Mouse (Mus musculus) intestine, embryonic 15.5 days (tissue): ENCODE measurements at regions not wholly inside any gene's neighbourhood (a gene's known extent, or its start where the extent isn't known, plus 50 kb on each side); places are given as distances from the start of the nearest gene placed in this dataset.

ENCODE experiments used
- ATAC-seq: fragments of 200-750 bp; cut with Nextera tagmentation; 2 replicates; pipeline ENCODE4 v1.8.0; 2017; ENCODE audit warnings: moderate TSS enrichment, moderate library complexity
- H3K27ac ChIP-seq: fragments of 300-500 bp; sonication (generic); 2 replicates; pipeline ENCODE4 v1.5.1; 2015; ENCODE audit warnings: mild to moderate bottlenecking, inconsistent platforms
- H3K27me3 ChIP-seq: fragments of 300-500 bp; sonication (generic); replicated peaks from 2 replicates; pipeline ENCODE4 v1.6.1; 2015; ENCODE audit warnings: inconsistent platforms
- H3K36me3 ChIP-seq: fragments of 300-500 bp; sonication (generic); 2 replicates; pipeline ENCODE4 v1.6.1; 2015; ENCODE audit warnings: inconsistent platforms
- H3K4me1 ChIP-seq: fragments of 300-500 bp; sonication (generic); replicated peaks from 2 replicates; pipeline ENCODE4 v1.6.1; 2015; ENCODE audit warnings: inconsistent platforms
- H3K4me2 ChIP-seq: fragments of 300-500 bp; sonication (generic); replicated peaks from 2 replicates; pipeline ENCODE4 v1.6.1; 2015; ENCODE audit warnings: mild to moderate bottlenecking, inconsistent platforms
- H3K4me3 ChIP-seq: fragments of 300-500 bp; sonication (generic); replicated peaks from 2 replicates; pipeline ENCODE4 v1.5.1; 2015; ENCODE audit warnings: inconsistent platforms
- H3K9ac ChIP-seq: fragments of 300-500 bp; sonication (generic); 2 replicates; pipeline ENCODE4 v1.6.1; 2015; ENCODE audit warnings: inconsistent platforms
- H3K9me3 ChIP-seq: fragments of 300-500 bp; sonication (generic); 2 replicates; pipeline ENCODE4 v1.6.1; 2016; ENCODE audit warnings: inconsistent platforms
- WGBS: fragments of 180-500 bp; shearing (Covaris S2); methylation state at CpG from one replicate; pipeline ENCODE4 v1.1.7; 2015; 5-methylcytosine and 5-hydroxymethylcytosine counted together

DNA sequence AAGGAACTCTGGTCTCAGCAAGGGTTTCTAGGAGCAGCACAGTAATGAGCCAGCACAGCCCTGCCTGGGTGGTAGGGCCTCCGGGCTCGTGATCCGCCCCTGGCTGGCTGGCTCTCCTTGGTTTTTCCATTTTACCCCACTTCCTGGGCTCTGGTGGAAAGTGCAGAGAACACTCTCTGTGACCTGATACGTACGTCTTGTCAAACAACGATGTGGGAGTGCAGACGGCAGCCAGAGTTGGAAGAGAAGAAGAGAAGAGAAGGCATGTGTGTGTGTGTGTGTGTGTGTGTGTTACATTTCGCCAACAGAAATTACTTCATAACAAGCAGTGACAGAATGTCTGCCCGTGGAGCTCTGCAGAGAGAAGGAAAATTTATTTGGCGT lies 97.2 kb upstream of the Map4k3 start:
- H3K4me1 ChIP-seq: peaks cover 26% of the 10 kb centered on the region
- peak overlapping the region; percentile 31; the same call in 1 of the 2 replicates for H3K4me2 ChIP-seq
- ATAC-seq: peak; percentile 84
- no peaks in the 10 kb centered on the region for H3K27me3 ChIP-seq
- H3K9ac ChIP-seq: no peak overlapping the region
- H3K4me3 ChIP-seq: no peak overlapping the region
- 19% methylated on average over 10 of the region's 10 CpGs for WGBS
- H3K27ac ChIP-seq: peak overlapping the region; percentile 83
- H3K9me3 ChIP-seq: no peaks in the 10 kb centered on the region
- no peaks in the 10 kb centered on the region for H3K36me3 ChIP-seq

DNA sequence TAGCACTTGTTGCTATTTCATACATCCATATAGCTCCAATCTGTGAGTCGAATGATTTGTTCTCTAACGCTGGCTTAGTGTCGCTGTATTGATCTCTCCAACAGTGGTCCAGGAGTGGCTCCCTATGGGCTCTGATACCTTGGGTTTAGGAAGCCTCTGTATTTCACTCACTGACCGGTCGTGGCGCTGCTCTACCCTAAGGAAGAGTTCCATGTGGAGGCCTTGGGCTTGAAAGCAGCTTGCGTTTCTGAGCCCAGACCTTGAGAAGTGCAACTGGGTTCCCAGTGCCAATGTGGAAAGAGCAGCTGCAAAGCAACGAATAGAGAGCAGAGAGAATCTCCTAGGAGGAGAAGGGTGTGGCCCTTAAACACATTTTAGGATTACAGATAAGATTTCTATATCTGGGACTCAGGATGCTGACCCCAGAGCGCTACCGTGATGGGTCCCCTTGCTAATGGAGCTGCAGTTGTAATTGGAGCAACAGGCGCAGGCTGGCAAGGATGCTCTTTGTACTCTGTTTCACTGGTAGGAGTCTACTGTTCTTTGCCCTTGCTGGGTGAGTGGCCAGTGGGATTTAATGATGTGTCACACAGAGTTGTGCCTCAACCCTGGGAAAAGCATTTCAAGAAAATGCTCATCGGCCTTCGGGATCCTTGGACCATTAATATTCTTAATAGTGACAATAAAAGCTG lies 96.7 kb upstream of the Map4k3 start:
- Histone ChIP-seq H3K4me1 (peaks cover 26% of the 10 kb centered on the region), H3K9ac (no peak overlapping the region), H3K9me3 (no peaks in the 10 kb centered on the region), H3K36me3 (no peaks in the 10 kb centered on the region), H3K27me3 (no peaks in the 10 kb centered on the region), H3K4me3 (no peak overlapping the region), H3K27ac (peak overlapping the region; percentile 83), H3K4me2 (peak overlapping the region; percentile 31; the same call in 1 of the 2 replicates)
- 67% methylated on average over 13 of the region's 13 CpGs for WGBS
- peak; percentile 60 for ATAC-seq

DNA sequence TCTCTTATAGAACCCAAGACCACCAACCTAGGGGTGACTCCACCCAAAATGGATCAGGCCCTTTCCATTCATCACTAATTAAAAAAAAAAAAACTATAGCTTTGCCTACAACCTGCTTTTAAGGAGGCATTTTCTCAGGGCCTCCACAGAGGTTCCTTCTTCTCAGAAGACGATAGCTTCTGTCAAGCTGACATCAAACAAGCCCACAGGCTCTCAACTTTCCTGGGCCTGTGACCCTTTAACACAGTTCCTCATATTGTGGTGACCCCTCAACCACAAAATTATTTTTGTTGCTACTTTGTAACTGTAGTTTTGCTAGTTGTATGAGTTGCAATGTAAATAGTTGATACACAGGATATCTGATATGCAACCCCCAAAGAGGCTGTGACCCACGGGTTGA lies 96.0 kb upstream of the Map4k3 start:
- no peak overlapping the region for H3K9ac ChIP-seq
- no peak overlapping the region for H3K27ac ChIP-seq
- no peak overlapping the region for H3K4me3 ChIP-seq
- no peak overlapping the region for H3K4me2 ChIP-seq
- peaks cover 26% of the 10 kb centered on the region for H3K4me1 ChIP-seq
- H3K27me3 ChIP-seq: no peaks in the 10 kb centered on the region
- no peaks in the 10 kb centered on the region for H3K36me3 ChIP-seq
- no peaks in the 10 kb centered on the region for H3K9me3 ChIP-seq
- no peak for ATAC-seq
- 82% methylated on average over 2 of the region's 2 CpGs for WGBS

DNA sequence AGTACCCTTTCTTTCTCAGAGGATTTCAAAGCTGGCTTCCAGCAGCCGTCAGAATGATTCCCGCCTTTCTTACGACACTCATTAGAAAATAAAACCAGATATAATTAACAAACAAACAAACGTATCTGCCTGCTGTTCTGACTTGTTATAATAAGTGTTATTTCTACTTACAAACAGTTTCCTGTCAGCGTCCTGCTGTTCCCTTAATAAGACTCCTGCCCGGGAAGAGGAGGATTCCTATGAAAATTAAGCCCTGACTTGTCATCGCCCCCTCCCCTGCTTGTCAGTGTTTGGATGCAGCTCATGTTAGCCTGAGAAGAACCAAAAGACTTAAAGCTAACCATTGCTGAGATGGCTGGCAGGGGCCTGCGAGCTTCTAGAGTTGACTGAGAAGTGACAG lies 92.6 kb upstream of the Map4k3 start:
- no peak for ATAC-seq
- 61% methylated on average over 8 of the region's 8 CpGs for WGBS
- Histone ChIP-seq H3K9me3 (no peaks in the 10 kb centered on the region), H3K4me1 (peaks cover 15% of the 10 kb centered on the region), H3K36me3 (no peaks in the 10 kb centered on the region), H3K4me2 (no peak overlapping the region), H3K9ac (no peak overlapping the region), H3K27ac (no peak overlapping the region), H3K27me3 (no peaks in the 10 kb centered on the region), H3K4me3 (no peak overlapping the region)

DNA sequence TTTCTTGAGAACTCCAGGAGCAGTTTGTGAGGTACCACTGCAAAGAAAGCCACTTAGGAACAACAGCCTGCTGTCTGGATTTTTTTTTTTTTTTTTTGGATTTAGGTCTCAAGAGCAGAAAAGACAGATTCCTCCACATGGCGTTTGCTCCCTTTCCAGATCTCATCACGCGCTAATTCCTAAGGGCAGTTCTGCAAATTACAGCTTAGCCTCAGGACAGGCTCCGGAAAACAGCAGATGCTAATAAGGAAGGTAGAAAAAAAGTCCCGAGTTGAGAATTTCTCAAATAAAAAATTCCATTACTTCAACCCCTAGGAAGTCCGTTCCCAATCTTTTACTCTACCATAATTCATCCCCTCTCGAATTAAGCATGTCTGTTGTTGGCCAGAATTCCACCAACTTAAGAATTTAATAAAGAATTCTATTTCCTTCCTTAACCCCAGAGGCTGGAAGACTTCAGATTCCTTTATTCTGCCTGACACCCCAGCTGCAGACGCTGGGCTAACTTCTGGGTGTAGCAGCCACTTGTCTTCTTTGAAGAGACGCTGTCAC lies 90.3 kb upstream of the Map4k3 start:
- 0 out of 2 replicates have a peak, but pooled peaks cover 4% of the 10 kb centered on the region for H3K4me1 ChIP-seq
- WGBS: 39% methylated on average over 9 of the region's 9 CpGs
- no peaks in the 10 kb centered on the region for H3K36me3 ChIP-seq
- H3K9ac ChIP-seq: no peak overlapping the region
- no peaks in the 10 kb centered on the region for H3K27me3 ChIP-seq
- ATAC-seq: no peak
- H3K4me3 ChIP-seq: no peak overlapping the region
- H3K4me2 ChIP-seq: no peak overlapping the region
- H3K9me3 ChIP-seq: no peaks in the 10 kb centered on the region
- H3K27ac ChIP-seq: no peak overlapping the region

DNA sequence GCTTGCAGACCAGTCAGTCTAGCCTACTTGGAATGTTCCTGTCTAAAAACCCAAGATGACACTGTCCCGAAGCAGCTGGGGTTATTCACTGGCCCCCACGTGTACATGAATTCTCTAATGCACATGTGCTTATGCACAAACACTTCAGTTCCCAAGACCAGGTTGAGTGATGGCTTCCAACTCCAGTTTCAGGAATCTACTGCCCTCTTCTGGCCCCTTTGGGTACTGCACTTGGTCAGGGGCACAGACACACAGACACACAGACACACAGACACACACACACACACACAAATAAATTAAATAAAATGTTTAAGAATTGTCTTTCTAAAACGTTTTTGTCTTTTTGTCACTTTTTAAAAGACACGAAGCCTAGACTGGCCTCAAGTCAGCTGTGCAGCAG lies 87.5 kb upstream of the Map4k3 start:
- no peaks in the 10 kb centered on the region for H3K9me3 ChIP-seq
- H3K4me2 ChIP-seq: no peak overlapping the region
- H3K27ac ChIP-seq: no peak overlapping the region
- H3K4me3 ChIP-seq: no peak overlapping the region
- H3K27me3 ChIP-seq: no peaks in the 10 kb centered on the region
- WGBS: 81% methylated on average over 4 of the region's 4 CpGs
- no peaks in the 10 kb centered on the region for H3K36me3 ChIP-seq
- H3K9ac ChIP-seq: no peak overlapping the region
- H3K4me1 ChIP-seq: 0 out of 2 replicates have a peak, but pooled peaks cover 4% of the 10 kb centered on the region
- no peak for ATAC-seq

DNA sequence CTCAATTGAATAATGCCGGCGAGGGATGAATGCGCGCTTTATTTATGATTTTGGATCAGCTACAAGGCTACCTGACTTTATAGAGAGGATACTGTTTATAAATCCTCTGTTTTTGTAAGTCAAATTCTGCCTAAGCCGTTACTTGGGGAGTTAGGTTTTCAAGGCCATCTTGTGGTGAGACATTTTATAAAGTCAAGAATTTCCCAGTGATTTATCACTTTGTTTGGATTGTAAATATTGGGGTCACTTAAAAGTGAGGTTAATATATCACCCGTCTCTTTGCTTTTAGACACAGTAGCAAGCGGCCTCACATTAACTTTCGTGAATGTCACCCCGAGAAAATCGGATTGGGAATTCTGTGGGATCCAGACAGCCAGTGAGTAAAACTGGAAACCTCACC lies 84.9 kb upstream of the Map4k3 start:
- no peak overlapping the region for H3K4me2 ChIP-seq
- WGBS: 45% methylated on average over 10 of the region's 10 CpGs
- no peaks in the 10 kb centered on the region for H3K27me3 ChIP-seq
- no peak overlapping the region for H3K9ac ChIP-seq
- H3K9me3 ChIP-seq: no peaks in the 10 kb centered on the region
- H3K36me3 ChIP-seq: no peaks in the 10 kb centered on the region
- 0 out of 2 replicates have a peak, but pooled peaks cover 3% of the 10 kb centered on the region for H3K4me1 ChIP-seq
- H3K4me3 ChIP-seq: no peak overlapping the region
- no peak for ATAC-seq
- H3K27ac ChIP-seq: no peak overlapping the region

DNA sequence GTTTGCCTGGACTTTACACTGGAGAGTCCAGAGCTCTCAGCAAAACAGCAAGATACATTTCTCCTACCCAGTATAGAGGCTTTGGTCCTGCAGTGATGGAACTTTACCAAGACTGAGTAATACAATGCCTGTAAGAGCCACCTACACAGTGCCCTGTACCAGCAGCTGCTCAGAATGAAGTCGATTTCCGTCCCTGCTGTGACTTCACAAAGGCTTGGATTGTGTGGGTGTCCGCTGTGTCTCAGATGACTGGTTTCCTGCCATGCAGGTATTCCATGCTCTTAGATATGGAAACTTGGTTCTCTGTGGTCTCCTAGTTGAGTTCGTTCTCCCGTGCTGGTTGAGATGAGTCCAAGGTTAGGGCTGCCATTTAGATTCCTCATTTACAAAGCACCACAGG lies 81.0 kb upstream of the Map4k3 start:
- no peaks in the 10 kb centered on the region for H3K27me3 ChIP-seq
- H3K36me3 ChIP-seq: no peaks in the 10 kb centered on the region
- H3K4me2 ChIP-seq: no peak overlapping the region
- H3K4me3 ChIP-seq: no peak overlapping the region
- no peaks in the 10 kb centered on the region for H3K4me1 ChIP-seq
- H3K9ac ChIP-seq: no peak overlapping the region
- ATAC-seq: no peak
- H3K9me3 ChIP-seq: no peaks in the 10 kb centered on the region
- WGBS: 90% methylated on average over 5 of the region's 5 CpGs
- no peak overlapping the region for H3K27ac ChIP-seq

DNA sequence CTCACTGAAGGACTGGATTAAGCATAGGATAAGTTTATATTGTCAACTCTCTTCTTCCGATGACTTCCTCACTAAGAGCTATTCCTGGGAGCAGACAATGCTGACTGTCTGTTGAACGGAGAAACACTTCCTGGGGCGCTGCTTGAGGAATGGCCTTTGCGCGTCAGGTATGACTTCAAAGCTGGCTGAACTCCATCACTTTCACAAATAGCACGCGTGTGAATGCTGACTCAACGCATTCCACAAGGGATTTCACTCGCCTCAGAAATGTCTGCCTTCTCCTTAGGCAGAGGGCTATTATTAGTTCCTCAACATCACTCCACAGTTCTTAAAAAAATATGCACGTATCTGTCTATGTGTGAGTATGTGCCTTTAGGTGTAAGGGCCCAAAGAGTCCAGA lies 79.8 kb upstream of the Map4k3 start:
- peak; percentile 31; the same call in 1 of the 2 replicates for ATAC-seq
- Histone ChIP-seq H3K9me3 (no peaks in the 10 kb centered on the region), H3K4me2 (no peak overlapping the region), H3K4me1 (no peaks in the 10 kb centered on the region), H3K36me3 (no peaks in the 10 kb centered on the region), H3K27me3 (no peaks in the 10 kb centered on the region), H3K27ac (no peak overlapping the region), H3K9ac (no peak overlapping the region), H3K4me3 (no peak overlapping the region)
- 55% methylated on average over 10 of the region's 10 CpGs for WGBS

DNA sequence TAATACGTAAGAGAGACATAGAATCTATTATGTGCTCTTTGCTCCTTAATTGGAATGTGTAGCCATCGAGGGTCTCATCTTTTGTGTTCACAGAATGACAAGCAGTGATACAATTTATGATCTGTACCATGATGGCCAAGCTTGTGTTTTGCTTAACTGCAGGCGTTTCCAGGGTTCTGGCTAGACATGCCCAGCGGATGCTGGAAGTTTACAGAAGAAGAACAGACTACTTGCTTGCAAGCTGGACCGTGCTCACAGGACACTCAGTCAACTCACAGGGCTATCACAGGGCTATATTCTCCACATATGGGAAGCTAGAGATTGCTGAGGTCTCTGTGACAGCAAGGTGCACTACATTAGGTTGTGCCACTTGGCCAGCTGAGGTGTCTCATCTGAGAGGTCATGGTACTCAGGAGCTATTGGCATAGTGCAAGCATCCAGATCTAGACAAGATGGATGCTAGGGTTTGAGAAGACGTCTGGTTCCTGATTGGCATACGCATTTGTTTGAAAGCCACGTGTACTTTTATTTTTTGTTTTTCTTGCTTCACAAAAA lies 75.2 kb upstream of the Map4k3 start:
- Histone ChIP-seq H3K27ac (no peak overlapping the region), H3K36me3 (no peaks in the 10 kb centered on the region), H3K4me3 (no peak overlapping the region), H3K9me3 (no peaks in the 10 kb centered on the region), H3K9ac (no peak overlapping the region), H3K27me3 (no peaks in the 10 kb centered on the region), H3K4me2 (no peak overlapping the region), H3K4me1 (peaks cover 19% of the 10 kb centered on the region)
- whole genome bisulfite sequencing: 59% methylated on average over 8 of the region's 8 CpGs
- no peak for ATAC-seq

DNA sequence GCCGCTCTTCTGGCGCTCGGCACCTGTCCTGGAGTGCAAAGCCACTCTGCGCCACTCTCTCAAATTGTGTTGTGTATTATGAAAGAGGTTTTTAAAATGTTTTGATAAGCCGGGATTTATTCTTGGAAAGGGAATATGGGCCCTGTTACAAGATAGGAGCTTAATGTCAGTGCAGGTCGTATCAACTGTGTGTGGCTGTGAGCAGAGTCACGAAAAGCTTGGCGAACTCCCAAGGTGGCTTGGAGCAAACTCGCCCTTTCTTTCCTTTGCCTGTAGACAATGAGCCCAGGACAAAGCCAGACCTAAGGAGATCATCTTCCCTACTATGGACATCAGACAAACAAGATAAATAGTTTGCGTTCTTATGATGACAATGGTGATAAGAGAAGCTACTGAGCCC lies 74.3 kb upstream of the Map4k3 start:
- Histone ChIP-seq H3K27me3 (no peaks in the 10 kb centered on the region), H3K9me3 (no peaks in the 10 kb centered on the region), H3K9ac (no peak overlapping the region), H3K4me2 (no peak overlapping the region; the same call in 1 of the 2 replicates), H3K27ac (peak overlapping the region; percentile 84; the same call in 1 of the 2 replicates), H3K36me3 (no peaks in the 10 kb centered on the region), H3K4me1 (peaks cover 19% of the 10 kb centered on the region), H3K4me3 (no peak overlapping the region)
- ATAC-seq: no peak
- WGBS: 47% methylated on average over 10 of the region's 10 CpGs

DNA sequence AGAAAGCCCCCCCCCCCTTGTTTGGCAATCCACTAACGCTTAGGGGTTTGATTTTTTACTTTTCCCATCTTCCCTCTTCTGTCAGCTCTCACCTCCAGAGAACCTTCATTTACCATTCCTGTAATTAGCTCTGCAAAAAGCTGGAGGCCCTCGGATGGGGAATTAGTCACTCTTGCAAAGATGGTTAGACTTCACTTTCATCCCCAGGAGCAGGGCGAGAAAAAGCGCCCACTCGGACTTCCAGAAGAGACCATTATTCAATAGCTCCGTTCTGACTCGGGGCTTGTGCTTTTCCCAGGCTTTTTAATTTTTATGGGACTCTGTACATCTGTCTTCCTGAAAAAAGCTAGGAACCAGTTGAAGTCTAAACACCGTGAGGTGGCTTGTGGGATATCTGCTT lies 73.7 kb upstream of the Map4k3 start:
- Histone ChIP-seq H3K4me2 (peak overlapping the region; percentile 37), H3K27me3 (no peaks in the 10 kb centered on the region), H3K36me3 (no peaks in the 10 kb centered on the region), H3K4me1 (peaks cover 19% of the 10 kb centered on the region), H3K9ac (no peak overlapping the region), H3K27ac (peak overlapping the region; percentile 84), H3K9me3 (no peaks in the 10 kb centered on the region), H3K4me3 (no peak overlapping the region)
- WGBS: 27% methylated on average over 8 of the region's 8 CpGs
- ATAC-seq: no peak
